Mouse (Mus musculus) heart, embryonic 16.5 days (tissue): ENCODE data around the gene Pde4b. TPM values are rescaled to one million over a fixed set of nuclear protein-coding genes. Genes with fewer than 3 reads are reported as not detected.

Source experiments
- ATAC-seq: fragments of 200-750 bp; cut with Nextera tagmentation; replicated peaks from 2 replicates; pipeline ENCODE4 v1.8.0; 2017; ENCODE audit warnings: moderate number of reproducible peaks; ENCODE audit not compliant: insufficient read depth, low FRiP score; ENCODE audit errors: extremely low read depth
- H3K27ac ChIP-seq: fragments of 300-500 bp; sonication (generic); 2 replicates; pipeline ENCODE4 v1.5.1; 2014; ENCODE audit warnings: mild to moderate bottlenecking, low read length, control low read depth, moderate library complexity
- H3K27me3 ChIP-seq: fragments of 300-500 bp; sonication (generic); 2 replicates; pipeline ENCODE4 v1.6.1; 2014; ENCODE audit warnings: low read length, mixed read lengths; ENCODE audit not compliant: control insufficient read depth, insufficient read depth
- H3K36me3 ChIP-seq: fragments of 300-500 bp; sonication (generic); 2 replicates; pipeline ENCODE4 v1.6.1; 2014; ENCODE audit not compliant: control insufficient read depth, insufficient read depth
- H3K4me1 ChIP-seq: fragments of 300-500 bp; sonication (generic); 2 replicates; pipeline ENCODE4 v1.6.1; 2014; ENCODE audit warnings: low read length, mixed read lengths; ENCODE audit not compliant: control insufficient read depth, insufficient read depth
- H3K4me2 ChIP-seq: fragments of 300-500 bp; sonication (generic); 2 replicates; pipeline ENCODE4 v1.6.1; 2014; ENCODE audit warnings: low read depth, mild to moderate bottlenecking, control low read depth, low read length
- H3K4me3 ChIP-seq: fragments of 300-500 bp; sonication (generic); 2 replicates; pipeline ENCODE4 v1.5.1; 2014; ENCODE audit warnings: mild to moderate bottlenecking, control low read depth, low read length
- H3K9ac ChIP-seq: fragments of 300-500 bp; sonication (generic); 2 replicates; pipeline ENCODE4 v1.6.1; 2014; ENCODE audit warnings: low read length, control low read depth
- H3K9me3 ChIP-seq: fragments of 300-500 bp; sonication (generic); replicated peaks from 2 replicates; pipeline ENCODE4 v1.6.1; 2016; ENCODE audit warnings: low read length; ENCODE audit not compliant: control insufficient read depth
- WGBS: fragments of 180-500 bp; shearing (Covaris S2); extraction: QIAGEN DNeasy Blood & Tissue Kit; methylation state at CpG from one replicate; pipeline ENCODE4 v1.1.7; 2014; 5-methylcytosine and 5-hydroxymethylcytosine counted together
- polyA plus RNA-seq: library from polyadenylated mRNA; unstranded; fragments of >200 nt; fragmentation: Nextera tagmentation; extraction: Ambion mirVana; gene quantifications from 2 replicates; pipeline ENCODE4 v1.2.1, GENCODE M21; 2015

The Pde4b gene
- polyA plus RNA-seq, 1 experiment from 2014 or later: 28.4 TPM

GRCm38 (mm10) chr4:102506376-102507280 lies 419.3 kb downstream of the Pde4b start:
- 55% methylated on average over 15 of the region's 15 CpGs for WGBS
- H3K27me3 ChIP-seq: no peaks in the 10 kb centered on the region
- peak overlapping the region; percentile 14 for H3K4me2 ChIP-seq
- peaks cover 24% of the 10 kb centered on the region for H3K4me1 ChIP-seq
- no peaks in the 10 kb centered on the region for H3K9me3 ChIP-seq
- no peak overlapping the region for H3K4me3 ChIP-seq
- H3K9ac ChIP-seq: no peak overlapping the region; the same call in 1 of the 2 replicates
- no peak for ATAC-seq
- H3K36me3 ChIP-seq: peaks cover 6% of the 10 kb centered on the region
- H3K27ac ChIP-seq: peak overlapping the region; percentile 66

GRCm38 (mm10) chr4:102507344-102507743 lies 420.0 kb downstream of the Pde4b start:
- Histone ChIP-seq H3K9ac (no peak overlapping the region), H3K27me3 (no peaks in the 10 kb centered on the region), H3K36me3 (peaks cover 6% of the 10 kb centered on the region), H3K4me1 (peaks cover 31% of the 10 kb centered on the region), H3K27ac (peak overlapping the region; percentile 66; the same call in 1 of the 2 replicates), H3K4me2 (peak overlapping the region; percentile 14; the same call in 1 of the 2 replicates), H3K9me3 (no peaks in the 10 kb centered on the region), H3K4me3 (no peak overlapping the region; the same call in 1 of the 2 replicates)
- ATAC-seq: no peak
- WGBS: 54% methylated on average over 9 of the region's 9 CpGs

- Histone ChIP-seq H3K36me3 (peaks cover 6% of the 10 kb centered on the region), H3K27ac (no peak overlapping the region), H3K4me3 (no peak overlapping the region), H3K9ac (no peak overlapping the region), H3K27me3 (no peaks in the 10 kb centered on the region), H3K4me2 (no peak overlapping the region), H3K9me3 (no peaks in the 10 kb centered on the region), H3K4me1 (peaks cover 32% of the 10 kb centered on the region)
- WGBS: 76% methylated on average over 2 of the region's 2 CpGs
- ATAC-seq: no peak
Measured at GRCm38 (mm10) chr4:102507753-102508152, 420.4 kb downstream of the Pde4b start.

GRCm38 (mm10) chr4:102510061-102510460 lies 422.7 kb downstream of the Pde4b start:
- Histone ChIP-seq H3K36me3 (peaks cover 6% of the 10 kb centered on the region), H3K27me3 (no peaks in the 10 kb centered on the region), H3K27ac (peak overlapping the region; percentile 38), H3K9me3 (no peaks in the 10 kb centered on the region), H3K4me2 (no peak overlapping the region), H3K4me3 (no peak overlapping the region), H3K9ac (no peak overlapping the region), H3K4me1 (peaks cover 35% of the 10 kb centered on the region)
- ATAC-seq: no peak
- 65% methylated on average over 6 of the region's 6 CpGs for WGBS

GRCm38 (mm10) chr4:102510939-102511391 lies 423.6 kb downstream of the Pde4b start:
- H3K27me3 ChIP-seq: no peaks in the 10 kb centered on the region
- H3K27ac ChIP-seq: peak overlapping the region; percentile 96
- H3K4me1 ChIP-seq: peaks cover 33% of the 10 kb centered on the region
- H3K9ac ChIP-seq: peak overlapping the region; percentile 66
- H3K4me2 ChIP-seq: peak overlapping the region; percentile 63
- peak overlapping the region; percentile 9 for H3K4me3 ChIP-seq
- H3K36me3 ChIP-seq: peaks cover 6% of the 10 kb centered on the region
- H3K9me3 ChIP-seq: no peaks in the 10 kb centered on the region
- WGBS: 6% methylated on average over 8 of the region's 8 CpGs
- ATAC-seq: peak; percentile 92

GRCm38 (mm10) chr4:102511511-102511910 lies 424.2 kb downstream of the Pde4b start:
- peak overlapping the region; percentile 66 for H3K9ac ChIP-seq
- 9% methylated on average over 11 of the region's 11 CpGs for WGBS
- H3K36me3 ChIP-seq: 0 out of 2 replicates have a peak, but pooled peaks cover 3% of the 10 kb centered on the region
- no peaks in the 10 kb centered on the region for H3K27me3 ChIP-seq
- peak; percentile 45 for ATAC-seq
- H3K4me2 ChIP-seq: peak overlapping the region; percentile 63
- peak overlapping the region; percentile 9 for H3K4me3 ChIP-seq
- H3K4me1 ChIP-seq: peaks cover 32% of the 10 kb centered on the region
- no peaks in the 10 kb centered on the region for H3K9me3 ChIP-seq
- peak overlapping the region; percentile 96 for H3K27ac ChIP-seq

- no peak overlapping the region for H3K4me2 ChIP-seq
- WGBS: 80% methylated on average over 7 of the region's 7 CpGs
- H3K4me1 ChIP-seq: peaks cover 29% of the 10 kb centered on the region
Measured at GRCm38 (mm10) chr4:102512940-102513339, 425.6 kb downstream of the Pde4b start.

GRCm38 (mm10) chr4:102513514-102513913 lies 426.2 kb downstream of the Pde4b start:
- H3K4me1 ChIP-seq: peaks cover 29% of the 10 kb centered on the region
- ATAC-seq: no peak
- H3K9me3 ChIP-seq: no peaks in the 10 kb centered on the region
- H3K4me3 ChIP-seq: no peak overlapping the region
- WGBS: 73% methylated on average over 5 of the region's 5 CpGs
- H3K27me3 ChIP-seq: no peaks in the 10 kb centered on the region
- no peak overlapping the region for H3K4me2 ChIP-seq
- H3K36me3 ChIP-seq: no peaks in the 10 kb centered on the region
- H3K27ac ChIP-seq: no peak overlapping the region
- H3K9ac ChIP-seq: no peak overlapping the region

More at GRCm38 (mm10) chr4:102512940-102513339, 425.6 kb downstream of the Pde4b start:
- H3K9ac ChIP-seq: no peak overlapping the region
- H3K27me3 ChIP-seq: no peaks in the 10 kb centered on the region
- H3K36me3 ChIP-seq: no peaks in the 10 kb centered on the region
- H3K4me3 ChIP-seq: no peak overlapping the region
- H3K27ac ChIP-seq: no peak overlapping the region
- H3K9me3 ChIP-seq: no peaks in the 10 kb centered on the region
- no peak for ATAC-seq
